Comparison of ENCODE assay signal across 8 mouse cellular contexts in genomic region chr9:51292674-51293073, GRCm38 (mm10). TPM values are rescaled to one million over a fixed set of nuclear protein-coding genes. Genes with fewer than 3 reads are reported as not detected.
A peak's percentile ranks its signal among the peaks of the same experiment; 100 is the strongest.
DNase-seq lines count a peak whose midpoint lies in the region; ATAC-seq and TF ChIP-seq lines count a peak whose summit lies in the region.

No protein-coding gene starts in this region.

- peak; percentile 85 for ATAC-seq in erythroblast, adult 5-6 weeks (replicated peaks; ENCODE audit: low FRiP score, poor library complexity, severe bottlenecking)
- ATAC-seq in lung, embryonic 14.5 days (ENCODE audit: insufficient read depth) = peak; percentile 69

- H3K9me3 ChIP-seq in E14TG2a.4 (ENCODE audit: low read length) = no peaks in the 10 kb centered on the region
- no peaks in the 10 kb centered on the region; the same call in 1 of the 2 replicates for H3K9me3 ChIP-seq in lung, embryonic 14.5 days (ENCODE audit: low read depth, low read length)

- WGBS in lung, embryonic 14.5 days = 30% methylated on average over 4 of the region's 4 CpGs

- peak; percentile 93 for DNase-seq in brain, adult 2 months (ENCODE audit: low read depth, low spot score)
- DNase-seq in heart, postnatal 10 days = peak; percentile 78 to 89
- peak; percentile 77 to 82 for DNase-seq in kidney, postnatal 4 days
- DNase-seq in lung, embryonic 14.5 days = peak; percentile 97
- DNase-seq in ovary, postnatal 14 days (ENCODE audit: low spot score) = peak; percentile 71
- peak; percentile 49 to 83 for DNase-seq in thymus, postnatal 10 days (ENCODE audit: low spot score in 2 of 2)

- H3K27ac ChIP-seq in lung, embryonic 14.5 days (ENCODE audit: low read depth) = no peak overlapping the region

- no peak overlapping the region for H3K9ac ChIP-seq in lung, embryonic 14.5 days

- intact Hi-C loops in heart, postnatal 10 days (cut with DNase I) = loop anchor here (1.0 to 2.0 kb wide), 2 partner anchors 14 to 131 kb away; partner anchors contain the start of gene Colca2

- H3K36me3 ChIP-seq in E14TG2a.4 (ENCODE audit: insufficient read depth, low read length) = no peaks in the 10 kb centered on the region
- H3K36me3 ChIP-seq in lung, embryonic 14.5 days (ENCODE audit: insufficient read depth) = no peaks in the 10 kb centered on the region

- no peaks in the 10 kb centered on the region for H3K4me1 ChIP-seq in E14TG2a.4 (replicated peaks; ENCODE audit: low read depth, low read length)
- no peaks in the 10 kb centered on the region for H3K4me1 ChIP-seq in lung, embryonic 14.5 days (ENCODE audit: insufficient read depth)

- no peak overlapping the region for H3K4me2 ChIP-seq in lung, embryonic 14.5 days

- no peak overlapping the region for H3K4me3 ChIP-seq in E14TG2a.4 (replicated peaks; ENCODE audit: low read length)
- H3K4me3 ChIP-seq in lung, embryonic 14.5 days (ENCODE audit: low read depth, low read length) = no peak overlapping the region

- H3K27me3 ChIP-seq in E14TG2a.4 (ENCODE audit: insufficient read depth, low read length) = peaks cover 7% of the 10 kb centered on the region
- H3K27me3 ChIP-seq in lung, embryonic 14.5 days (ENCODE audit: insufficient read depth, low read length) = no peaks in the 10 kb centered on the region

- peak; percentile 73 for TF ChIP-seq CTCF in E14TG2a.4 (conservative IDR thresholded peaks at IDR 0.05; ENCODE audit: low read length)
- peak; percentile 93 for TF ChIP-seq CTCF in lung, embryonic 14.5 days (IDR thresholded peaks at IDR 0.05; ENCODE audit: low read depth)

RNA-seq across cellular contexts. Expression of gene Colca2, which starts 14.3 kb away (rescaled TPM):
- not detected in 2 replicates for total RNA-seq in erythroblast, adult 5-6 weeks (2015; ENCODE audit: low replicate concordance)
- not detected in 2 replicates for total RNA-seq in erythroblast, adult 5-6 weeks (2017; ENCODE audit: low replicate concordance)
- 1 to 10 TPM; 1.3 to 1.5 TPM for total RNA-seq in heart, postnatal 10 days (2021)
- 4.9 and 6.0 TPM in 2 replicates for polyA plus RNA-seq in lung, embryonic 14.5 days (2014; fragmentation: Nextera tagmentation; extraction: Ambion mirVana)

RNA-seq across cellular contexts. Expression of gene 1810046K07Rik, which starts 36.0 kb away (rescaled TPM):
- total RNA-seq in erythroblast, adult 5-6 weeks (2015; ENCODE audit: low replicate concordance) = not detected in 2 replicates
- total RNA-seq in erythroblast, adult 5-6 weeks (2017; ENCODE audit: low replicate concordance) = not detected in 2 replicates
- not detected for total RNA-seq in heart, postnatal 10 days (2021)
- not detected in 2 replicates for polyA plus RNA-seq in lung, embryonic 14.5 days (2014; fragmentation: Nextera tagmentation; extraction: Ambion mirVana)
